Mouse (Mus musculus): ENCODE measurements around the gene Htra2.

- TF ChIP-seq CTCF (IDR thresholded peaks at IDR 0.05; ENCODE audit: control insufficient read depth, insufficient read depth, insufficient replicate concordance, low read depth, low read length), result no peak
- no peak for TF ChIP-seq POLR2A (IDR thresholded peaks at IDR 0.05; ENCODE audit: control insufficient read depth, low read depth, low read length)
Measured at GRCm38 (mm10) chr6:83032769-83033191, 22.3 kb downstream of the Htra2 start.
